Mouse (Mus musculus) heart, embryonic 13.5 days (tissue): ENCODE results near the gene Ngf. TPM values are rescaled to one million over a fixed set of nuclear protein-coding genes. Genes with fewer than 3 reads are reported as not detected.
A peak's percentile ranks its signal among the peaks of the same experiment; 100 is the strongest.

ENCODE experiments used
- ATAC-seq: fragments of 200-750 bp; cut with Nextera tagmentation; 2 replicates; pipeline ENCODE4 v1.8.0; 2017; ENCODE audit warnings: moderate TSS enrichment; ENCODE audit not compliant: insufficient number of reproducible peaks, low FRiP score, low TSS enrichment; ENCODE audit errors: extremely low read depth
- H3K27ac ChIP-seq: fragments of 300-500 bp; sonication (generic); replicated peaks from 2 replicates; pipeline ENCODE4 v1.5.1; 2015; ENCODE audit warnings: moderate library complexity, mild to moderate bottlenecking, inconsistent platforms
- H3K27me3 ChIP-seq: fragments of 300-500 bp; sonication (generic); replicated peaks from 2 replicates; pipeline ENCODE4 v1.6.1; 2015; ENCODE audit warnings: mild to moderate bottlenecking, inconsistent platforms
- H3K36me3 ChIP-seq: fragments of 300-500 bp; sonication (generic); 2 replicates; pipeline ENCODE4 v1.6.1; 2015; ENCODE audit warnings: mild to moderate bottlenecking, inconsistent platforms
- H3K4me1 ChIP-seq: fragments of 300-500 bp; sonication (generic); 2 replicates; pipeline ENCODE4 v1.6.1; 2015; ENCODE audit warnings: inconsistent platforms
- H3K4me2 ChIP-seq: fragments of 300-500 bp; sonication (generic); 2 replicates; pipeline ENCODE4 v1.6.1; 2015; ENCODE audit warnings: inconsistent platforms, mild to moderate bottlenecking, moderate library complexity
- H3K4me3 ChIP-seq: fragments of 300-500 bp; sonication (generic); 2 replicates; pipeline ENCODE4 v1.5.1; 2015; ENCODE audit warnings: moderate library complexity, mild to moderate bottlenecking, inconsistent platforms
- H3K9ac ChIP-seq: fragments of 300-500 bp; sonication (generic); 2 replicates; pipeline ENCODE4 v1.6.1; 2015; ENCODE audit warnings: inconsistent platforms, mild to moderate bottlenecking, moderate library complexity
- H3K9me3 ChIP-seq: fragments of 300-500 bp; sonication (generic); 2 replicates; pipeline ENCODE4 v1.6.1; 2016; ENCODE audit warnings: inconsistent platforms
- WGBS: fragments of 180-500 bp; shearing (Covaris S2); methylation state at CpG from one replicate; pipeline ENCODE4 v1.1.7; 2015; ENCODE audit warnings: mixed read lengths; 5-methylcytosine and 5-hydroxymethylcytosine counted together
- polyA plus RNA-seq: library from polyadenylated mRNA; unstranded; fragments of >200 nt; fragmentation: Nextera tagmentation; extraction: Ambion mirVana; gene quantifications from 2 replicates; pipeline ENCODE4 v1.2.1, GENCODE M21; 2015

Ngf gene
- polyA plus RNA-seq, 1 experiment from 2014 or later: 1.2 TPM

DNA sequence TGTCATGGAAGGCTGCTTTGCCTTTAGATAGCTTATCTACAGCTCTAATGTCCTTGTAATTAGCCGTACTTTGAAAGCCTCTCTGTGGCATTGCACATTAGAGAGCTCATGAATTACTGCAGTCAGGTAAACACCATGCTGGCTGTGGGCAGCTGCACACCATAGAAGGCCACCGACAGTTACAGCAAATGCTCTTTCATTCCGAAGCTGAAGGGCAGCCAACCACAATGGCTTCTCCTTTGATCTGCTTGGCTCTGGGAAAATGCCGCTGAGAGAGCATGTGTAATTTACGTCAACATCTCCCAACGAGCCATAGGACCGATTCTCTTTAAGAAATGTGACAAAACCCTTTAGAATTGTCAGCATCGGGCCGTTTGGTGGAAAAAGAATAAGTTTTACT is 38.7 kb downstream of the Ngf start:
- WGBS: 67% methylated on average over 9 of the region's 9 CpGs
- Histone ChIP-seq H3K4me2 (no peak overlapping the region), H3K27ac (no peak overlapping the region), H3K36me3 (no peaks in the 10 kb centered on the region), H3K27me3 (no peaks in the 10 kb centered on the region), H3K4me3 (no peak overlapping the region), H3K4me1 (no peaks in the 10 kb centered on the region), H3K9ac (no peak overlapping the region), H3K9me3 (no peaks in the 10 kb centered on the region)
- ATAC-seq: no peak

DNA sequence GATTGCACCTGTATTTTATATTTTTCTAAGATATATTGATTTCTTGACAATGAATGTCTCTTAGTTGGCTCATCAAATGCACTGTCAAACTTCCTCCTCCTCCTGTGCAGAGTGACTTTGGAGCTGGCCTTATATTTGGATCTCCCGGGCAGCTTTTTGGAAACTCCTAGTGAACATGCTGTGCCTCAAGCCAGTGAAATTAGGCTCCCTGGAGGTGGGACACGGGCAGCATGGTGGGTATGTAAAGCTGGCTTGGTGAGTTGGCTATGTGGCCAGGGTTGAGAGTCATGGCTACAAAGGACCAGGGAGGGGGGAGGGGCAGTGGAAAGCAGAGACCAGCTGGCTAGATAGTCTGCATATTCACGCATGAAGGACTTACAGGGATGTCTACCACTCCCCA is 39.9 kb downstream of the Ngf start:
- H3K27me3 ChIP-seq: no peaks in the 10 kb centered on the region
- WGBS: 58% methylated on average over 3 of the region's 3 CpGs
- H3K4me2 ChIP-seq: no peak overlapping the region
- no peaks in the 10 kb centered on the region for H3K9me3 ChIP-seq
- H3K9ac ChIP-seq: no peak overlapping the region
- no peak overlapping the region for H3K4me3 ChIP-seq
- H3K27ac ChIP-seq: no peak overlapping the region
- no peaks in the 10 kb centered on the region for H3K4me1 ChIP-seq
- ATAC-seq: no peak
- no peaks in the 10 kb centered on the region for H3K36me3 ChIP-seq

DNA sequence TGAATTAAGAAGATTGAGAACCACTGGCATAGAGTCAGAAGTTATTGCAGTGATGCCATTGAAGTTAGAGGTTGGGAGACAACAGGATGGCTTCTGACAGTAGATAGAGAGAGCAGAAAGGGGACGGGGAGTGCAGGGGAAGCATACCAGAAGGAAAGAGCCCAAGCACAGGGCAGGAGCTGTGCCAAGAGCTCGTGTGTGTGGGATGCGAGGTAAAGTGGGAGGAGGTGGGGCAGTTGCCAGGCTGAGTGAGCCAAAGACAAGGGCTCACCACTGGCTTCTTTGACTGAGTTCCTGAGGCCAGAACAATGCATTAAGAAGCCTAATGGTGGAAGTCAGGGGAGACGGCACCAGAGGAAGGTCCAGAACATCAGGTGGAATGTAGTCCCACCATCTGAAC is 47.2 kb downstream of the Ngf start:
- Histone ChIP-seq H3K36me3 (no peaks in the 10 kb centered on the region), H3K9ac (no peak overlapping the region), H3K4me1 (peaks cover 9% of the 10 kb centered on the region; the same call in 1 of the 2 replicates), H3K27ac (no peak overlapping the region), H3K27me3 (no peaks in the 10 kb centered on the region), H3K4me2 (no peak overlapping the region), H3K4me3 (no peak overlapping the region), H3K9me3 (no peaks in the 10 kb centered on the region)
- WGBS: 69% methylated on average over 4 of the region's 4 CpGs
- no peak for ATAC-seq

DNA sequence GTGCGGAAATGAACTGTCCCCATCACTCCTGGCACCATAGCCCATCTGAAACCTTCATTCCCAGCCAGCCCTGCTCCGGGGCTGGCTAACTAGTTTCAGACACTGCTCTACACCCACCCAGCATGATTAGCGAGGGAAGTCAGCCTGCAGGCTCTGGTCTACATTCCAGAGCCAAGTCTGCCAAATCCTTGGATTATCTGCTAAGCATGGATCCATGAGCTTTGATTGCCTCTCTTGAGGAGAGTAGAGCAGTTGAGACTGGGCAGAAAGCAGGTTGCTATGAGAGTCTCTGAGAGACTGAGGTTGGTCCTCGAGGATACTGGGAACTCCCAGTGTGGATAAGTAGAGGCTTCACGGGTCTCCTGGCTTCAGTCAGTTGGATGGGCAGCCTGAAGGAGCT is 51.3 kb downstream of the Ngf start:
- ATAC-seq: no peak
- no peak overlapping the region for H3K27ac ChIP-seq
- H3K4me3 ChIP-seq: no peak overlapping the region
- H3K9me3 ChIP-seq: no peaks in the 10 kb centered on the region
- H3K4me1 ChIP-seq: peaks cover 18% of the 10 kb centered on the region
- WGBS: 57% methylated on average over 5 of the region's 5 CpGs
- H3K27me3 ChIP-seq: no peaks in the 10 kb centered on the region
- no peak overlapping the region for H3K9ac ChIP-seq
- no peak overlapping the region for H3K4me2 ChIP-seq
- H3K36me3 ChIP-seq: no peaks in the 10 kb centered on the region

DNA sequence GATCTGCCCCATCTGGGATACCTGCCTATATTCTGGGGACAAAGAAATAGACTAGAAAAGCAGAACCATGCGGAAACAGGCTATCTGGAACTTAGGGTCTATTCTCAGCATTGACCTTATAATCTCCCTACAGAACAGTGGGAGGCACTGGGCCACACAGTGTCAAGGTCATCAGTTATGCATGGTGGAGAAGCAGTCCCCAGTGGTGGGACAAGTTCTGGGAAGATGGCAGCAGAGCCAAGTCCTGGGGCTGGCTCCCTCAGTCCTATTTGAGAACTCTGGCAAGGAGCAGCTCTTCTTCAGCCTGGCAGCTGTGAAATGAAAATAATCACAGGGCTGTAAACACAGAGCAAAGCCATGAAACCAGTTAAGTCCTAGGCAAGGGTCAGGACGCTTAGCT is 54.0 kb downstream of the Ngf start:
- no peaks in the 10 kb centered on the region for H3K36me3 ChIP-seq
- WGBS: 81% methylated on average over 2 of the region's 2 CpGs

DNA sequence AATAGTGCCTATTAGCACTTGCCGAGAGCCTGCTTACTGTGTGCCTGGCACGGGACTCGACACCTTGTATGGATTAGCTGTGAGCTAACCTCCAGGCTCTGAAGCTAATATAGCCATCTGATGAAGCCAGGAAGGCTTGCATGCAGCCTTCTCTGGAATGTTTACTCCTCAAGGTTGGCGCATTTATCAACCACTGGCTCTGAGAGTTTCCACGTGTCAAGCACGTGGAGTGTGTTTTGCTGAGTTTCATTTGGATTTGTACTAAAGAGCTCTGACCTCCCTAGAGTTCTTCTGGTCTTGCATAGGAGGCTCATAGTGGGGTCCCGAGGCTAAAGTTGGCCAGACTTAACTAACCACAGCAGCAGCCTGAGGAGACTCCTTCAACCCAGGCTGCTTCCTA is 55.2 kb downstream of the Ngf start:
- no peaks in the 10 kb centered on the region for H3K27me3 ChIP-seq
- no peak overlapping the region for H3K27ac ChIP-seq
- no peak for ATAC-seq
- H3K9ac ChIP-seq: no peak overlapping the region
- H3K4me3 ChIP-seq: no peak overlapping the region
- H3K9me3 ChIP-seq: no peaks in the 10 kb centered on the region
- H3K36me3 ChIP-seq: no peaks in the 10 kb centered on the region
- WGBS: 48% methylated on average over 7 of the region's 7 CpGs
- H3K4me2 ChIP-seq: no peak overlapping the region
- peaks cover 43% of the 10 kb centered on the region for H3K4me1 ChIP-seq

More for the DNA sequence above, 54.0 kb downstream of the Ngf start:
- H3K4me3 ChIP-seq: no peak overlapping the region
- H3K4me1 ChIP-seq: peaks cover 43% of the 10 kb centered on the region
- H3K4me2 ChIP-seq: no peak overlapping the region
- H3K27me3 ChIP-seq: no peaks in the 10 kb centered on the region
- H3K9me3 ChIP-seq: no peaks in the 10 kb centered on the region
- H3K9ac ChIP-seq: no peak overlapping the region
- H3K27ac ChIP-seq: no peak overlapping the region
- no peak for ATAC-seq

DNA sequence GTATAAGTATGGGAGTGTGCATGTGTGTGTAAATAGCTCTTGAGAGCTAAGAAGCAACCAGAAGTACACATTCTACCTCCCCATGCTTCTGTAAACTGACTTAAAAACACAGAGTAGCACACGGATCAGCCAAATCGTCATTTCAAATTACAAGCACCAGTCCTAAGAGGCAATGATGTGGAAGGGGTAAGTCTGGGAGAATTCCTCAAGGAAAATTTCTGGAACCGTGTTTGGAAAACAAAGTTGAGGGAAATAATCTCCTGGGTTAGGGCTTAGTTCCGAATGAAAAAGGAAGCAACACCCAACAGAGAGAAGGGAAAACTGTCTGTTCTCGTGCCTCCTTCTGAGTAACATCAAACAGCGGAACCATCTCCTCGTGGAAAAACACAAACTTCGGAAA is 56.1 kb downstream of the Ngf start:
- WGBS: 58% methylated on average over 8 of the region's 8 CpGs
- Histone ChIP-seq H3K4me1 (peaks cover 37% of the 10 kb centered on the region), H3K27ac (no peak overlapping the region), H3K9me3 (no peaks in the 10 kb centered on the region), H3K9ac (no peak overlapping the region), H3K36me3 (no peaks in the 10 kb centered on the region), H3K4me2 (peak overlapping the region; percentile 53), H3K4me3 (peak overlapping the region; percentile 17), H3K27me3 (no peaks in the 10 kb centered on the region)
- ATAC-seq: no peak

DNA sequence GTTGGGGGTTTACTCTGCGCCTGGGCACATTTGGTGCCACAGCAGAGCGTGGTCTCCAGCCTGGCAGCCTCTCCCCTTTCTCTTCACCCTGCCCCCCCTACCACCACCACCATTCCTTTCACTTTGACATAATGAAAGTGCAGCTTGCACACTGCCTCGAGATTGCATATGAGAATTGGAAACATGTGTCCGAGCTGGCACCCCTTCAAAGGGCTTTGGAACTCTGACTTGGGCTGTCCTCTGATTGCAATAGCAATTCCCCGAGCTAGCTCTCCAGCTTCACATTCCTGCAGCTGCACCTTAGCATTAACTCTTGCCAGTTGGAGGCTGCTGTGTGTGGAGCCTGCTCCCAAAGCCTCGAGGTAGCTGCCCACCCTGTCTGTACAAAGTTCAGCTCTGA is 56.8 kb downstream of the Ngf start:
- Histone ChIP-seq H3K27me3 (no peaks in the 10 kb centered on the region), H3K27ac (no peak overlapping the region), H3K9me3 (no peaks in the 10 kb centered on the region), H3K4me3 (peak overlapping the region; percentile 17), H3K4me1 (peaks cover 34% of the 10 kb centered on the region), H3K4me2 (peak overlapping the region; percentile 53), H3K9ac (no peak overlapping the region), H3K36me3 (no peaks in the 10 kb centered on the region)
- no peak for ATAC-seq
- 46% methylated on average over 6 of the region's 6 CpGs for WGBS

DNA sequence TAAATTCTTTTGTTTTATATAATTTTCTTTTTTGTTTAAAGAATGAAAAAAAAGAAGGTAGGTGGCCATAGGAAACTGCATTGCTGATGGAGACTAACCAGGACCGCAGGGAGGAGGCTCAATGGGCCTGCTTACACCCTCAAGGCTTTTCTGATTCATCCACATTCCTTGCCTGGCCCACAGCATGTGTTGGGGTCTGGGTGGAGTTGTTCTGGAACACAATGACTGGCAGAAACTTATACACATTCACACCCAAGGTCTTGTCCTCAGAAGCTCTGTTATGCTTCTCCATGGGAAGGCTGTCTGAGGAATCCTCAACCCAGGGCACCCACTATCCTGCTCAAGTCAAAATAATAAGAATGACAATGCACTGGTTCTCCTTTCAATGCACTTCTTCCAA is 65.0 kb downstream of the Ngf start:
- Histone ChIP-seq H3K9me3 (no peaks in the 10 kb centered on the region), H3K4me1 (no peaks in the 10 kb centered on the region), H3K4me2 (no peak overlapping the region), H3K36me3 (no peaks in the 10 kb centered on the region), H3K4me3 (no peak overlapping the region), H3K9ac (no peak overlapping the region), H3K27ac (no peak overlapping the region), H3K27me3 (no peaks in the 10 kb centered on the region)
- 72% methylated on average over 1 of the region's 1 CpGs for WGBS
- no peak for ATAC-seq

DNA sequence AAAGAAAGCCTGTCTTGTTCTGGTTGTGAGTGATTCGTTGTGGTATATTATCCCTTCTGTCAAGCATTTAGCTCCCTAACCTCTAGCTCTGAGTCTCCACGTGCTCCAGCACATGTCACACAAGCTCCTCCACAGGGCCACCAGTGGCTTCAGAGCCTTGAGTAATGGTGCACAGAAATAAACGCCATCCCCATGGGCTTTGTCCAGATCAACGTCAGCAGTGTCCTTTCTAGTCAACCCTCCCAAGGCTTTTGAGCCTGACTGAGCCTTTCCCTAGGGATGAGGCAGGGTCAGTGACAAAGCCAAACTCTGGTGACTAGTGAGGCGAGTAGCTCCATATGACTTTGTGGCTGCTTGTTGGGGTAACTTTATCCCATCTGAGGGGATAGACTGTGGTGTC is 73.9 kb downstream of the Ngf start:
- H3K4me2 ChIP-seq: no peak overlapping the region
- ATAC-seq: no peak
- H3K4me3 ChIP-seq: no peak overlapping the region
- no peak overlapping the region for H3K27ac ChIP-seq
- peaks cover 6% of the 10 kb centered on the region; the same call in 1 of the 2 replicates for H3K4me1 ChIP-seq
- H3K27me3 ChIP-seq: no peaks in the 10 kb centered on the region
- H3K9me3 ChIP-seq: 0 out of 2 replicates have a peak, but pooled peaks cover 8% of the 10 kb centered on the region
- H3K36me3 ChIP-seq: no peaks in the 10 kb centered on the region
- H3K9ac ChIP-seq: no peak overlapping the region
- WGBS: 68% methylated on average over 5 of the region's 5 CpGs

DNA sequence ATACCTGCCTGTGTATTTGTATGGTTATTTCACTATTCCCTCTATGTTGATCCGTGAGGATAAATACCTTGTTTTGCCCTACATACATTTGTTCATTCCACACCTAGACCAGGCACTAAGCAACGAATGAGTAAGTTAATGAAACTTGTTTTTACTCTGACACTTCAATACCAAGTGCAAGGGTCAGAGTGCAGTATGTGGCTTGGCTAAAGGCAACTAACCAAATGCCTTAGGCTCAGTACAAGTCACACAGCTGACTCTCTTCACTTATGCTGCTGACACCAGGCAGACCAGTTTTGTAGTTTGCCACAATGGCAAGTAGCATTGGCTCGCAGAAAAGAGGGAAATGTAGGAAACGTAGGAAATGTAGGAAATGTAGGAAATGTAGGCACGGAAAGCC is 77.8 kb downstream of the Ngf start:
- Histone ChIP-seq H3K27me3 (no peaks in the 10 kb centered on the region), H3K9me3 (no peaks in the 10 kb centered on the region), H3K4me1 (peaks cover 6% of the 10 kb centered on the region; the same call in 1 of the 2 replicates), H3K4me2 (no peak overlapping the region), H3K9ac (no peak overlapping the region), H3K27ac (no peak overlapping the region), H3K4me3 (no peak overlapping the region), H3K36me3 (no peaks in the 10 kb centered on the region)
- 75% methylated on average over 5 of the region's 5 CpGs for WGBS
- ATAC-seq: no peak

DNA sequence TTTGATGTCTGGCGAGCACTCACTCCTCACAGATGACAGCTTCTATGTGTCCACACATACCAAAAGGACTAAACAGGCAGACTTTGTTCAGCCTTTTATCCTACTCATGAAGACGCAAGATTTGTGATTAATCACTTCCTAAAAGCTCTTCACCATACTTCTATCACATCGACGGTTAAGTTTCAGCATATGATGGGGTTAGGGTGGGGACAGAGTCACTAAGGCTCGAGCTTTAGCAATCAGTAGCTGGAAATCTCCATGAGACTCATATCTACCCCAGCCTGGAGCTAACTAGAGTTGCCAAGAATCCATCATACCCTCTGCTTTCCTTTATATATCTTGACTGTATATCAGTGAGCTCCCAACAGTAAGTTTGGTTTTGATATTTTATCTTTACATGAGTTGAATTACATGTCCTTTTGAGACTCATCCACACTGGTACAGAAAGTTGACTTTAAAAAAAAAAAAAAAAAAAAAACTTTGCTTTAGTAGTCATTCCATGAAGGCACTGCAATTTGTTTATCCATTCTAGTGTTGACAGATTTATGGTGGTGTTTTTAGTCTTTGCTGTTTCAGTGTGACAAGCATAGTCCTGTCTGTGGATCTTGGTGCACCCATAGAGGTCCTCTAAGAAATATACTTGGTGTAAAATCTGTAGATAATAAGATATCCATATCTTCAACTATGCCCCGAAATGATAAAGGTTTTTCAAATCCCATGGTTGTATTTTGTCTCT is 84.4 kb downstream of the Ngf start:
- Histone ChIP-seq H3K4me3 (no peak overlapping the region), H3K27me3 (no peaks in the 10 kb centered on the region), H3K4me1 (no peaks in the 10 kb centered on the region), H3K27ac (no peak overlapping the region), H3K4me2 (no peak overlapping the region), H3K9me3 (no peaks in the 10 kb centered on the region), H3K9ac (no peak overlapping the region), H3K36me3 (no peaks in the 10 kb centered on the region)
- 55% methylated on average over 6 of the region's 6 CpGs for whole genome bisulfite sequencing
- ATAC-seq: no peak
